In the genomic region with DNA sequence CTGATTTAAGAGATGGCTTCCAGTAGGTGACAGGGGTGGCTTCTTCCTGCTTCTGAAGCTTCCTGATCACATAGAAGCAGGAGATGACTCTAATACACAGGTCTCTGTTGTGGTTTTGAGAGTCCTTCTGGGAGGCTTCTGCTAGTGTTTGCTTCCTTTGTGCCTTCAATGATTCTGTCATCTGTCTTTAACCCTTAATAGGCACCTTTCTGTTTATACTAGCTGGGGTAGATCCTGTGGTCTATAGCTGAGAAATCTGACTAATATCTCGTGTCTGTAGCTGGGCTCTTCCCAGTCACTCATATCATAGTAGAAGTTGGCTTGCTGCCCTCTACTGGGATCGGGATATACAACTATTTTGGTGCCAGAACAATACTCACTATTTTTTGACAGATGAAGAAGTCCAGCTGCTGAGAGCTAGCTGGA, we compare ENCODE assay signal across 8 mouse cellular contexts. TPM values are rescaled to one million over a fixed set of nuclear protein-coding genes. Genes with fewer than 3 reads are reported as not detected.
DNase-seq lines count a peak whose midpoint lies in the region; ATAC-seq and TF ChIP-seq lines count a peak whose summit lies in the region.

No protein-coding gene starts in this region.

- no peak for TF ChIP-seq CTCF in kidney, adult 2 months (conservative IDR thresholded peaks at IDR 0.05; ENCODE audit: insufficient read depth, insufficient read length, low read depth, low read length)

- TF ChIP-seq POLR2A in kidney, adult 2 months (IDR thresholded peaks at IDR 0.05; ENCODE audit: low read depth, low read length), result no peak

- H3K27me3 ChIP-seq in kidney, adult 2 months (replicated peaks; ENCODE audit: control insufficient read depth, insufficient read depth, low read length), result no peaks in the 10 kb centered on the region

- WGBS in kidney, adult 2 months, result 7% methylated on average over 2 of the region's 2 CpGs

- DNase-seq in adrenal gland, adult (ENCODE audit: inconsistent age in 2 of 2, low spot score in 1 of 2), result peak; percentile 27 to 73
- no peak for DNase-seq in adrenal gland, postnatal 4 days (ENCODE audit: low spot score in 2 of 2)
- DNase-seq in right cerebral cortex, postnatal 10 days (ENCODE audit: low spot score in 2 of 2), result peak; percentile 20
- DNase-seq in right cerebral cortex, postnatal 14 days, result no peak
- DNase-seq in kidney, adult 2 months, result peak; percentile 60
- DNase-seq in lung, postnatal 10 days, result peak; percentile 59
- DNase-seq in gastrocnemius, postnatal 36 days, result no peak

- no peaks in the 10 kb centered on the region for H3K36me3 ChIP-seq in kidney, adult 2 months (ENCODE audit: control insufficient read depth, insufficient read depth, low read length)

- intact Hi-C loops in gastrocnemius, postnatal 36 days (cut with DNase I), result loop anchor here (5.0 kb wide), 1 partner anchor 37 kb away; no protein-coding TSS in a partner anchor

- no peak for ATAC-seq in monocyte, adult 5-6 weeks (replicated peaks; ENCODE audit: insufficient number of reproducible peaks, low FRiP score, low TSS enrichment, poor library complexity, severe bottlenecking)

- H3K27ac ChIP-seq in kidney, adult 2 months (ENCODE audit: insufficient read depth, low read depth, low read length), result no peak overlapping the region

- H3K4me1 ChIP-seq in kidney, adult 2 months (ENCODE audit: control insufficient read depth, insufficient read depth, low read length), result no peaks in the 10 kb centered on the region

- no peak overlapping the region for H3K4me3 ChIP-seq in kidney, adult 2 months (ENCODE audit: insufficient read depth, low read depth, low read length)

RNA-seq across cellular contexts. Expression of gene Zfand6, which starts 50.2 kb away (rescaled TPM):
- 100 to 1,000 TPM; 101 to 113 TPM for total RNA-seq in adrenal gland, postnatal 4 days (2021)
- 62.5 and 237 TPM in 2 replicates for polyA plus RNA-seq in kidney, adult 2 months (2012; rRNA removed)
- 176 to 191 TPM (median 189 TPM) in 3 replicates for total RNA-seq in monocyte, adult 5-6 weeks (2017)
- 100 to 1,000 TPM; 101 to 103 TPM for total RNA-seq in gastrocnemius, postnatal 36 days (2021)

Comparison
In these comparisons a context has a peak if more than half of its experiments do, and no peak if none do; other contexts are left out.
1. DNase-seq: peak in adrenal gland, adult (2 of 2), right cerebral cortex, postnatal 10 days (2 of 2), kidney, adult 2 months (single experiment) and lung, postnatal 10 days (single experiment); none in adrenal gland, postnatal 4 days (0 of 2), right cerebral cortex, postnatal 14 days (single experiment) and gastrocnemius, postnatal 36 days (0 of 2).